Mouse (Mus musculus) kidney, adult 2 months (tissue): Measurements from ENCODE around the gene Zfp13.

Experiments
- CTCF ChIP-seq: fragments of 200-500 bp; conservative IDR thresholded peaks from 2 replicates; pipeline ENCODE4 v1.5.1; 2011; ENCODE audit warnings: low read depth, mild to moderate bottlenecking, control low read depth, low read length, moderate library complexity, mixed read lengths; ENCODE audit not compliant: insufficient read depth, insufficient read length
- POLR2A ChIP-seq: fragments of 200-500 bp; IDR thresholded peaks from one replicate; pipeline ENCODE4 v1.6.1; 2011; ENCODE audit warnings: low read depth, low read length, control low read depth

- TF ChIP-seq CTCF (no peak), POLR2A (no peak)
These were observed 58.4 kb downstream of the Zfp13 start for GRCm38 (mm10) chr17:23540605-23541475.
